Mouse (Mus musculus) brain, embryonic 14.5 days (tissue): ENCODE data around the gene 9130213A22Rik.

Experiments
- CTCF ChIP-seq: fragments of 200-500 bp; IDR thresholded peaks from 2 replicates; pipeline ENCODE4 v1.5.1; 2012; ENCODE audit warnings: inconsistent platforms, mild to moderate bottlenecking, moderate library complexity, borderline replicate concordance; ENCODE audit not compliant: insufficient read depth, insufficient read length; ENCODE audit errors: extremely low read depth
- POLR2A ChIP-seq: fragments of 200-500 bp; IDR thresholded peaks from 2 replicates; pipeline ENCODE4 v1.6.1; 2012; ENCODE audit warnings: mild to moderate bottlenecking, inconsistent platforms, borderline replicate concordance; ENCODE audit not compliant: poor library complexity, insufficient read depth, insufficient read length, severe bottlenecking; ENCODE audit errors: extremely low read depth

- TF ChIP-seq CTCF (peak; percentile 91), POLR2A (no peak)
These were observed 49.2 kb upstream of the 9130213A22Rik start for GRCm38 (mm10) chr11:69171626-69172025.
